Mouse (Mus musculus) lung, adult 2 months (tissue): Measurements from ENCODE around the gene Epyc. TPM values are rescaled to one million over a fixed set of nuclear protein-coding genes. Genes with fewer than 3 reads are reported as not detected.
"Not testable (repeated sequence)": the region's sequence is repeated elsewhere in the genome, so short reads cannot be mapped to it uniquely, and the experiment has no call there.

Source experiments
- DNase-seq: peaks from one replicate; pipeline ENCODE4 v3.0.0; 2022
- H3K4me1 ChIP-seq: fragments of 200-500 bp; 2 replicates; pipeline ENCODE4 v1.6.1; 2011; ENCODE audit warnings: low read length; ENCODE audit not compliant: control insufficient read depth, insufficient read depth
- H3K4me3 ChIP-seq: fragments of 200-500 bp; replicated peaks from 2 replicates; pipeline ENCODE3; 2011; ENCODE audit warnings: low read depth, mild to moderate bottlenecking, control low read depth, low read length; ENCODE audit errors: extremely low read depth
- CTCF ChIP-seq: fragments of 200-500 bp; IDR thresholded peaks from 2 replicates; pipeline ENCODE4 v1.5.1; 2011; ENCODE audit warnings: mild to moderate bottlenecking, low read length, control low read depth; ENCODE audit not compliant: insufficient read depth
- POLR2A ChIP-seq: fragments of 200-500 bp; IDR thresholded peaks from 2 replicates; pipeline ENCODE4 v1.6.1; 2011; ENCODE audit warnings: low read depth, mild to moderate bottlenecking, control low read depth, low read length, borderline replicate concordance; ENCODE audit errors: extremely low read depth
- WGBS: fragments of 180-500 bp; shearing (Covaris S2); methylation state at CpG from one replicate; pipeline ENCODE4 v1.1.7; 2018; 5-methylcytosine and 5-hydroxymethylcytosine counted together
- polyA plus RNA-seq: library from polyadenylated mRNA; depleted of rRNA; stranded (reverse); fragments of >200 nt; gene quantifications from 2 replicates; pipeline ENCODE4 v1.2.3, GENCODE M21; 2012; rRNA removed

Epyc gene
- polyA plus RNA-seq, 1 experiment, result 0.11 TPM

DNA sequence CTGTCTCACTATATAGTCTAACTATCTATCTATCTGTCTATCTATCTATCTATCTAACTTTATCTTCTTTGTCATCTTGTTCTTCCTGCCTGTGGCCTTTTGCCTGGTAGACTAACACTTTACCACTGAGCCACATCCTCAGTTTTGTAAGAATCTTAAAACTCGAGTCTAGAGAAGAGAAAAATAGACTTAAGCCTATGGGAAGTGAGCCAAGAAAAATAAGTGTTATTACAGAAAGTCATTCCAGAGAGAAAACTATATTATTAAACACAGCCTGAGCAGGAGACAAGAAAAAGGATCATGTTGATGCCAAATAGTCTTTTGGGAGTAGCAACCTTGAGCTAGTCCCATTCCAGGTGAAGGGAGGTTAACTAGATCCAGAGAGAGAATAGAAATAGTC lies 82.1 kb downstream of the Epyc start:
- 28% methylated on average over 1 of the region's 1 CpGs for WGBS
- no peaks in the 10 kb centered on the region for H3K4me1 ChIP-seq
- no peak overlapping the region for H3K4me3 ChIP-seq
- DNase-seq, result no peak
- TF ChIP-seq POLR2A (no peak), CTCF (no peak)

DNA sequence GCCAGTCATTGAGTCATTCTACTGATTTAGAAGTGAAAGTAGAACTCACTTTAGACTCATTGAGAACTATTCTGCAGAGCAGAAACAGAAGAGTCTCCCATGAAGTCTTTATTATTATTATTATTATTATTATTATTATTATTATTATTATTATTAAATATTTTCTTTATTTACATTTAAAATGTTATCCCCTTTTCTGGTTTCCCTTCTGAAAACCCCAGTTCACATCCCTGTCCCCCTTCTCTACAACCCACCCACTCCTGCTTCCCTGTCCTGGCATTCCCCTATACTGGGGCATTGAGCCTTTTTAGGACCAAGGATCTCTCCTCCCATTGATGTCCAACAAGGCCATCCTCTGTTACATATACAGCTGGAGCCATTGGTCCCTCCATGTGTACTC lies 82.8 kb downstream of the Epyc start, which contains the start of gene C030005K15Rik:
C030005K15Rik (minus strand) TSS at position 101 of the 400 bp plus-strand sequence.
- H3K4me3 ChIP-seq, DNase-seq, H3K4me1 ChIP-seq: not testable (repeated sequence)

Other genes starting within 250 kb of the Epyc start
- 105 and 154 TPM in 2 replicates for gene Dcn, start 164.5 kb upstream of the Epyc start, polyA plus RNA-seq
- 5.0 and 12.5 TPM in 2 replicates for gene Lum, start 78.9 kb upstream of the Epyc start, polyA plus RNA-seq
- not detected in 2 replicates for gene Kera, start 37.2 kb upstream of the Epyc start, polyA plus RNA-seq
- not detected in 2 replicates for gene Ccer1, start 49.0 kb downstream of the Epyc start, polyA plus RNA-seq
- gene C030005K15Rik, start 82.7 kb downstream of the Epyc start, polyA plus RNA-seq, result not detected in 2 replicates